Mouse (Mus musculus): ENCODE data around the gene Kcnk7.
A peak's percentile ranks its signal among the peaks of the same experiment; 100 is the strongest.

DNA sequence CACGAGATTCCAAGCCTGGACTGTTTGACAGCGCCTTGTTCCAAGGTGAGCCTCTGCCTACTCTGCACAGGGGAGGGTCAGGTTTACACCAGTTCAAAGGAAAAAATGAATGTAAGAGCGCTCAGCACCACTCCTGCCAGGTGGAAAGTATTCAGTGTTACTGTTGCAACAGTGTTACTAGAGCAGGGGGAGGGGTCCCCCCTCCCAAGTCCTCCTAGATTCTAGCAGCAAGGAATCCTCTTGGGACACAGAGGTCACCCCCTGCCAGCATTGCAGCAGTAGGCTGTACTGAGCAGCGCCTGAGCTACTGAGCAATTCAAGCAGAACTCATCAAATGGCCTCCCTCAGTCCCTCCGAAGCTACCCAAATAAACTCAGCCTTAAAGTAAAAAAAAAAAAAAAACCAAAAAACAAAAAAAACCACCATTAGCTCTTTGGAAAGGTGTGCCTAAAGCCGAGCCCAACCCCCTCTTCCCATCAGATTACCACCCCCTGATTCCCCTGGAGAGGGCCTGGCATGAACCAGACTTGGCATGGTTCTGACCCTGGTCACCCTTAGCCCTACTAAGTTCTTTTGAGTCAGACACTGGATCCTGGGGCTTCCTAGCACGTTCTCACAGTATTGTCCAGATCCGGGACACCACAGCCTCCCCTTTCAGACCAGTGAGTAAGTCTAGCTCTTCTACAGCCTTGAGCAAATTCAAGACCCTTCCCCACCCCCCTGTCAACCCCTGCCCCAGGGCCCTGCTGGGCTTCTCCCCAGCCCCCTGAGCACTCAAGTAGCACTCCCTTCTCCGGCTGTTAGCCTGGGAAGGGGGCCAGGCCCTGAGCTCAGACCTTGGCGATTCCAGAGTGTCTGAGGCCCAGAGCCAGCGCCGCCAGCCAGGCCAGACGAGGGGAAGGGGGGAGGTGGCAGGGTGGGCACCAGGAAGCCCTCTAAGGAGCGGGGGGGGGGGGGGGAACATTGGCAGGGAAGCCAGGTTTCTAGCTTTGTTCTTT, 36.5 kb downstream of the Kcnk7 start, which contains the start of gene Ltbp3:
- TF ChIP-seq CTCF (IDR thresholded peaks at IDR 0.05) (no peak), EP300 (IDR thresholded peaks at IDR 0.05) (peak; percentile 72)

Measured in lung, postnatal 0 days (tissue).